Mouse (Mus musculus): ENCODE data around the gene Serpina3i. TPM values are rescaled to one million over a fixed set of nuclear protein-coding genes. Genes with fewer than 3 reads are reported as not detected.

Gene Serpina3i
- polyA plus RNA-seq, 1 experiment from 2014 or later, result 0.12 TPM

GRCm38 (mm10) chr12:104314253-104314652, 51.3 kb downstream of the Serpina3i start, which contains the start of gene Serpina3j:
TSS of gene Serpina3j (plus strand) at chr12:104314553.
- H3K27ac ChIP-seq, result no peak within 1 kb of the TSS
- no peak within 1 kb of the TSS for H3K4me2 ChIP-seq
- H3K9me3 ChIP-seq, result no peaks in the 10 kb centered on the region
- ATAC-seq (ENCODE audit: insufficient read depth, low FRiP score, low read depth), result no peak
- H3K27me3 ChIP-seq (replicated peaks), result no peaks in the 10 kb centered on the region
- WGBS, result 69% methylated on average over 1 of the region's 1 CpGs
- H3K4me3 ChIP-seq (replicated peaks), result no peak within 1 kb of the TSS
- H3K9ac ChIP-seq, result no peak within 1 kb of the TSS
- no peaks in the 10 kb centered on the region for H3K4me1 ChIP-seq
- no peaks in the 10 kb centered on the region for H3K36me3 ChIP-seq

Other genes with a start within 250 kb of the Serpina3i start
- not detected in 2 replicates for gene Serpina9, start 249.4 kb upstream of the Serpina3i start, polyA plus RNA-seq (2015; fragmentation: Nextera tagmentation; extraction: Ambion mirVana)
- not detected in 2 replicates for gene Serpina12, start 218.7 kb upstream of the Serpina3i start, polyA plus RNA-seq (2015; fragmentation: Nextera tagmentation; extraction: Ambion mirVana)
- gene Serpina5, start 162.0 kb upstream of the Serpina3i start, polyA plus RNA-seq (2015; fragmentation: Nextera tagmentation; extraction: Ambion mirVana), result 0.05 TPM in 1 of 2 replicates, not detected in the other
- gene Serpina3a, start 150.4 kb upstream of the Serpina3i start, polyA plus RNA-seq (2015; fragmentation: Nextera tagmentation; extraction: Ambion mirVana), result not detected in 2 replicates
- gene Serpina3b, start 135.1 kb upstream of the Serpina3i start, polyA plus RNA-seq (2015; fragmentation: Nextera tagmentation; extraction: Ambion mirVana), result not detected in 2 replicates
- not detected in 2 replicates for gene Serpina3c, start 109.3 kb upstream of the Serpina3i start, polyA plus RNA-seq (2015; fragmentation: Nextera tagmentation; extraction: Ambion mirVana)
- 0.12 and 0.22 TPM in 2 replicates for gene Serpina3f, start 48.6 kb upstream of the Serpina3i start, polyA plus RNA-seq (2015; fragmentation: Nextera tagmentation; extraction: Ambion mirVana)
- gene Serpina3g, start 26.9 kb upstream of the Serpina3i start, polyA plus RNA-seq (2015; fragmentation: Nextera tagmentation; extraction: Ambion mirVana), result 2.0 and 3.2 TPM in 2 replicates
- gene Serpina3j, start 51.4 kb downstream of the Serpina3i start, polyA plus RNA-seq (2015; fragmentation: Nextera tagmentation; extraction: Ambion mirVana), result not detected in 2 replicates
- gene Serpina3k, start 75.4 kb downstream of the Serpina3i start, polyA plus RNA-seq (2015; fragmentation: Nextera tagmentation; extraction: Ambion mirVana), result not detected in 2 replicates
- gene Serpina3m, start 75.4 kb downstream of the Serpina3i start, polyA plus RNA-seq (2015; fragmentation: Nextera tagmentation; extraction: Ambion mirVana), result not detected in 2 replicates
- gene Serpina3n, start 143.6 kb downstream of the Serpina3i start, polyA plus RNA-seq (2015; fragmentation: Nextera tagmentation; extraction: Ambion mirVana), result not detected in 2 replicates
- gene Gsc, start 210.2 kb downstream of the Serpina3i start, polyA plus RNA-seq (2015; fragmentation: Nextera tagmentation; extraction: Ambion mirVana), result 0.60 and 1.4 TPM in 2 replicates